Mouse (Mus musculus) myocyte (in vitro differentiated cells): ENCODE measurements around the gene Bbs10. TPM values are rescaled to one million over a fixed set of nuclear protein-coding genes. Genes with fewer than 3 reads are reported as not detected.
A peak's percentile ranks its signal among the peaks of the same experiment; 100 is the strongest.

Experiments
- H3K27me3 ChIP-seq: one replicate; pipeline ENCODE4 v1.6.1; 2011; ENCODE audit not compliant: control insufficient read depth, insufficient read depth, insufficient read length
- H3K36me3 ChIP-seq: one replicate; pipeline ENCODE4 v1.6.1; 2011; ENCODE audit not compliant: control insufficient read depth, insufficient read depth
- H3K4me2 ChIP-seq: one replicate; pipeline ENCODE4 v1.6.1; 2011; ENCODE audit warnings: low read depth, control low read depth
- H3K4me3 ChIP-seq: one replicate; pipeline ENCODE4 v1.5.1; 2011; ENCODE audit warnings: mild to moderate bottlenecking, control low read depth, moderate library complexity
- H3K79me2 ChIP-seq: one replicate; pipeline ENCODE4 v1.6.1; 2011; ENCODE audit not compliant: control insufficient read depth, insufficient read depth
- H3ac ChIP-seq: one replicate; pipeline ENCODE4 v1.6.1; 2011; ENCODE audit not compliant: control insufficient read depth, insufficient read length
- CEBPB ChIP-seq: IDR thresholded peaks from 2 replicates; pipeline ENCODE4 v1.6.1; 2011; ENCODE audit warnings: mild to moderate bottlenecking, moderate library complexity; ENCODE audit not compliant: poor library complexity, insufficient read depth, severe bottlenecking
- E2F4 ChIP-seq: IDR thresholded peaks from one replicate; pipeline ENCODE4 v1.6.1; 2011; ENCODE audit warnings: mild to moderate bottlenecking, control low read depth, moderate library complexity; ENCODE audit not compliant: insufficient read depth
- MAX ChIP-seq: IDR thresholded peaks from one replicate; pipeline ENCODE4 v1.6.1; 2011; ENCODE audit warnings: low read depth, mild to moderate bottlenecking, control low read depth
- MYOD1 ChIP-seq, 3 experiments: IDR thresholded peaks; one replicate each; pipeline ENCODE4 v1.6.1; 2011; ENCODE audit warnings: control low read depth in 2 of 3, low read depth in 2 of 3, mild to moderate bottlenecking in 2 of 3, moderate library complexity in 1 of 3; ENCODE audit not compliant: insufficient read length in 2 of 3, control insufficient read depth in 1 of 3
- MYOG ChIP-seq, 3 experiments: IDR thresholded peaks; one replicate each; pipeline ENCODE4 v1.6.1; 2011; ENCODE audit warnings: control low read depth in 2 of 3, low read depth in 2 of 3, mild to moderate bottlenecking in 2 of 3; ENCODE audit not compliant: insufficient read length in 2 of 3, control insufficient read depth in 1 of 3, insufficient read depth in 1 of 3
- POLR2A ChIP-seq: IDR thresholded peaks from one replicate; pipeline ENCODE4 v1.6.1; 2011; ENCODE audit warnings: low read depth, mild to moderate bottlenecking, control low read depth, moderate library complexity; ENCODE audit not compliant: insufficient read length
- POLR2AphosphoS2 ChIP-seq: IDR thresholded peaks from one replicate; pipeline ENCODE4 v1.6.1; 2011; ENCODE audit warnings: low read depth, control low read depth; ENCODE audit not compliant: insufficient read length
- REST ChIP-seq: IDR thresholded peaks from one replicate; pipeline ENCODE4 v1.6.1; 2011; ENCODE audit warnings: mild to moderate bottlenecking, control low read depth, moderate library complexity; ENCODE audit not compliant: insufficient read depth, insufficient read length
- SRF ChIP-seq: IDR thresholded peaks from one replicate; pipeline ENCODE4 v1.6.1; 2011; ENCODE audit warnings: low read depth; ENCODE audit not compliant: control insufficient read depth, insufficient read length
- TCF12 ChIP-seq: IDR thresholded peaks from one replicate; pipeline ENCODE4 v1.6.1; 2011; ENCODE audit warnings: mild to moderate bottlenecking, control low read depth; ENCODE audit not compliant: poor library complexity, insufficient read depth, severe bottlenecking
- TCF3 ChIP-seq: IDR thresholded peaks from one replicate; pipeline ENCODE4 v1.6.1; 2011; ENCODE audit warnings: low read depth, control low read depth; ENCODE audit not compliant: insufficient read length
- USF1 ChIP-seq: IDR thresholded peaks from one replicate; pipeline ENCODE4 v1.6.1; 2011; ENCODE audit warnings: low read depth, mild to moderate bottlenecking, control low read depth, moderate library complexity
- polyA plus RNA-seq: library from polyadenylated mRNA; unstranded; fragments of >200 nt; fragmentation: generic; extraction: Trizol; gene quantifications from one replicate; pipeline ENCODE4 v1.2.1, GENCODE M21; 2012; ENCODE audit warnings: missing spikeins

Bbs10 gene
- polyA plus RNA-seq, 1 experiment = 1.7 TPM

GRCm38 (mm10) chr10:111275822-111276221, 22.7 kb upstream of the Bbs10 start:
- H3K36me3 ChIP-seq = peaks cover 30% of the 10 kb centered on the region
- peak in 2 of 3 experiments; percentile 61 to 68 for TF ChIP-seq MYOG (IDR thresholded peaks at IDR 0.05; ENCODE audit: control insufficient read depth in 1 of 3, insufficient read depth in 1 of 3, insufficient read length in 2 of 3, low read depth in 2 of 3)
- peak in 2 of 3 experiments; percentile 58 to 66 for TF ChIP-seq MYOD1 (IDR thresholded peaks at IDR 0.05; ENCODE audit: control insufficient read depth in 1 of 3, insufficient read length in 2 of 3, low read depth in 2 of 3)
- no peak for TF ChIP-seq CEBPB
- no peak for TF ChIP-seq TCF3
- no peak for TF ChIP-seq MAX

GRCm38 (mm10) chr10:111297631-111298030, 848 bp upstream of the Bbs10 start:
- Histone ChIP-seq H3K4me2 (peak overlapping the region; percentile 73), H3K79me2 (peaks cover 4% of the 10 kb centered on the region), H3K27me3 (no peaks in the 10 kb centered on the region), H3K36me3 (peaks cover 11% of the 10 kb centered on the region), H3K4me3 (peak overlapping the region; percentile 46), H3ac (peak overlapping the region; percentile 19)
- TF ChIP-seq USF1 (no peak), CEBPB (no peak), TCF12 (no peak), MYOD1 (IDR thresholded peaks at IDR 0.05; ENCODE audit: control insufficient read depth in 1 of 3, insufficient read length in 2 of 3, low read depth in 2 of 3) (no peak), POLR2AphosphoS2 (no peak), MAX (no peak), TCF3 (no peak), MYOG (IDR thresholded peaks at IDR 0.05; ENCODE audit: control insufficient read depth in 1 of 3, insufficient read depth in 1 of 3, insufficient read length in 2 of 3, low read depth in 2 of 3) (no peak), POLR2A (no peak), E2F4 (no peak), SRF (no peak), REST (no peak)

More at GRCm38 (mm10) chr10:111275822-111276221, 22.7 kb upstream of the Bbs10 start:
- H3K27me3 ChIP-seq = no peaks in the 10 kb centered on the region
- H3ac ChIP-seq = no peak overlapping the region
- H3K4me3 ChIP-seq = no peak overlapping the region
- H3K79me2 ChIP-seq = no peaks in the 10 kb centered on the region
- H3K4me2 ChIP-seq = no peak overlapping the region

- Histone ChIP-seq H3ac (no peak overlapping the region), H3K4me3 (peak overlapping the region; percentile 46), H3K27me3 (no peaks in the 10 kb centered on the region), H3K36me3 (no peaks in the 10 kb centered on the region), H3K79me2 (peaks cover 4% of the 10 kb centered on the region), H3K4me2 (peak overlapping the region; percentile 80)
- TF ChIP-seq SRF (no peak), POLR2A (no peak), USF1 (no peak), E2F4 (no peak), TCF12 (no peak), MYOD1 (IDR thresholded peaks at IDR 0.05; ENCODE audit: control insufficient read depth in 1 of 3, insufficient read length in 2 of 3, low read depth in 2 of 3) (no peak), POLR2AphosphoS2 (no peak)
These were observed 1.1 kb downstream of the Bbs10 start for GRCm38 (mm10) chr10:111299591-111299990.

GRCm38 (mm10) chr10:111301041-111301440, 2.6 kb downstream of the Bbs10 start:
- H3K4me2 ChIP-seq = no peak overlapping the region
- no peaks in the 10 kb centered on the region for H3K27me3 ChIP-seq
- no peak overlapping the region for H3K4me3 ChIP-seq
- no peaks in the 10 kb centered on the region for H3K36me3 ChIP-seq
- no peak overlapping the region for H3ac ChIP-seq
- TF ChIP-seq MYOD1 (IDR thresholded peaks at IDR 0.05; ENCODE audit: control insufficient read depth in 1 of 3, insufficient read length in 2 of 3, low read depth in 2 of 3) (no peak), SRF (no peak), E2F4 (no peak), POLR2AphosphoS2 (no peak), POLR2A (no peak), TCF12 (no peak), MAX (no peak), MYOG (IDR thresholded peaks at IDR 0.05; ENCODE audit: control insufficient read depth in 1 of 3, insufficient read depth in 1 of 3, insufficient read length in 2 of 3, low read depth in 2 of 3) (no peak), REST (no peak), USF1 (no peak), TCF3 (no peak), CEBPB (no peak)
- H3K79me2 ChIP-seq = peaks cover 4% of the 10 kb centered on the region

GRCm38 (mm10) chr10:111302486-111302885, 4.0 kb downstream of the Bbs10 start:
- Histone ChIP-seq H3K4me2 (no peak overlapping the region), H3K36me3 (no peaks in the 10 kb centered on the region), H3K79me2 (peaks cover 4% of the 10 kb centered on the region), H3ac (no peak overlapping the region), H3K4me3 (no peak overlapping the region), H3K27me3 (no peaks in the 10 kb centered on the region)
- TF ChIP-seq REST (no peak), POLR2AphosphoS2 (peak; percentile 41)
